Mouse (Mus musculus) erythroblast, embryonic 14.5 days (primary cell): ENCODE measurements around the gene Prg3.

Experiments
- GATA1 ChIP-seq: IDR thresholded peaks from 2 replicates; pipeline ENCODE4 v1.6.1; 2012; ENCODE audit warnings: low read length, inconsistent platforms, mixed read lengths
- TAL1 ChIP-seq: IDR thresholded peaks from 3 replicates; pipeline ENCODE4 v1.6.1; 2012; ENCODE audit warnings: low read length, inconsistent platforms, mixed read lengths

DNA sequence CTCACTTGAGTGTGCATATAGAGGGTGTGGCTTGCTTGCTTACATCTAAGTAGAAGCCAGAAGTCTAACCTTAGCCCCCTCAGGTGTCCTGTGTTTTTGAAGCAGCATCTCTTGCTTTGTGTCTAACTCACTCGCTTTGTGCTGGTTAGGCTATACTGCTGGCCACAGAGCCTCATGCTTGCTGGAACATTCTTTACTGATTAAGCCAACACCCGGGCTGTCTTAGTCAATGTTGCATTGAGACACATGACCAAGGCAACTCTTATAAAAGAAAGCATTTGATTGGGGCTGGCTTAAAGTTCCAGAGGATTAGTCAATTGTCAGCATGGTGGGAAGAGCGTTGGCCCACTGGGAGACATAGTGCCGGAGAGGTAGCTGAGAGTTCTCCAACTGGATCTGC is 46.2 kb upstream of the Prg3 start:
- no peak for TF ChIP-seq GATA1
- TF ChIP-seq TAL1: no peak
